Mouse (Mus musculus) E14TG2a.4 (cell line): Measurements from ENCODE around the gene Wdcp.
A peak's percentile ranks its signal among the peaks of the same experiment; 100 is the strongest.

Experiments used
- H3K27me3 ChIP-seq: 2 replicates; pipeline ENCODE4 v1.6.1; 2014; ENCODE audit warnings: low read length, control low read depth; ENCODE audit not compliant: insufficient read depth
- H3K36me3 ChIP-seq: 2 replicates; pipeline ENCODE4 v1.6.1; 2014; ENCODE audit warnings: low read length, control low read depth; ENCODE audit not compliant: insufficient read depth
- H3K4me1 ChIP-seq: replicated peaks from 2 replicates; pipeline ENCODE4 v1.6.1; 2014; ENCODE audit warnings: low read depth, low read length, control low read depth
- H3K4me3 ChIP-seq: replicated peaks from 2 replicates; pipeline ENCODE4 v1.5.1; 2014; ENCODE audit warnings: mild to moderate bottlenecking, low read length
- H3K9me3 ChIP-seq: 2 replicates; pipeline ENCODE4 v1.6.1; 2014; ENCODE audit warnings: low read length, control low read depth
- CTCF ChIP-seq: conservative IDR thresholded peaks from 2 replicates; pipeline ENCODE4 v1.5.1; 2014; ENCODE audit warnings: low read length
- NANOG ChIP-seq: IDR thresholded peaks from 2 replicates; pipeline ENCODE4 v1.6.1; 2014; ENCODE audit warnings: borderline replicate concordance, low read length, mixed read lengths
- POU5F1 ChIP-seq: IDR thresholded peaks from 2 replicates; pipeline ENCODE4 v1.6.1; 2014; ENCODE audit warnings: low read length, borderline replicate concordance

Wdcp gene

GRCm38 (mm10) chr12:4827256-4827655 is 15.8 kb upstream of the Wdcp start:
- Histone ChIP-seq H3K9me3 (no peaks in the 10 kb centered on the region), H3K36me3 (peaks cover 82% of the 10 kb centered on the region), H3K27me3 (no peaks in the 10 kb centered on the region), H3K4me3 (no peak overlapping the region), H3K4me1 (peaks cover 24% of the 10 kb centered on the region)
- TF ChIP-seq NANOG (no peak), POU5F1 (no peak), CTCF (no peak)

GRCm38 (mm10) chr12:4836959-4837358 is 6.1 kb upstream of the Wdcp start:
- TF ChIP-seq POU5F1 (no peak), NANOG (no peak), CTCF (no peak)
- H3K4me3 ChIP-seq = no peak overlapping the region
- peaks cover 32% of the 10 kb centered on the region for H3K27me3 ChIP-seq
- H3K4me1 ChIP-seq = peaks cover 18% of the 10 kb centered on the region
- H3K36me3 ChIP-seq = peaks cover 31% of the 10 kb centered on the region
- no peaks in the 10 kb centered on the region for H3K9me3 ChIP-seq

GRCm38 (mm10) chr12:4840010-4840409 is 3.1 kb upstream of the Wdcp start:
- Histone ChIP-seq H3K4me3 (peak overlapping the region; percentile 93), H3K27me3 (peaks cover 42% of the 10 kb centered on the region), H3K36me3 (peaks cover 10% of the 10 kb centered on the region), H3K9me3 (no peaks in the 10 kb centered on the region), H3K4me1 (peaks cover 41% of the 10 kb centered on the region)
- TF ChIP-seq CTCF = no peak
- no peak for TF ChIP-seq NANOG
- no peak for TF ChIP-seq POU5F1

- H3K36me3 ChIP-seq = peaks cover 10% of the 10 kb centered on the region
Measured at GRCm38 (mm10) chr12:4840741-4841140, 2.4 kb upstream of the Wdcp start.

GRCm38 (mm10) chr12:4841392-4841887 is 1.7 kb upstream of the Wdcp start, which contains the start of gene Fkbp1b:
Fkbp1b (minus strand) TSS chr12:4841591.
- Histone ChIP-seq H3K4me1 (peaks cover 44% of the 10 kb centered on the region), H3K36me3 (peaks cover 16% of the 10 kb centered on the region), H3K27me3 (peaks cover 42% of the 10 kb centered on the region), H3K4me3 (peak within 1 kb of the TSS; percentile 93), H3K9me3 (no peaks in the 10 kb centered on the region)
- no peak for TF ChIP-seq POU5F1
- TF ChIP-seq NANOG = no peak
- no peak for TF ChIP-seq CTCF

More at GRCm38 (mm10) chr12:4840741-4841140, 2.4 kb upstream of the Wdcp start:
- Histone ChIP-seq H3K4me3 (peak overlapping the region; percentile 93), H3K4me1 (peaks cover 44% of the 10 kb centered on the region), H3K27me3 (peaks cover 42% of the 10 kb centered on the region), H3K9me3 (no peaks in the 10 kb centered on the region)
- TF ChIP-seq NANOG (no peak), CTCF (no peak), POU5F1 (no peak)

- TF ChIP-seq CTCF (no peak), POU5F1 (no peak), NANOG (no peak)
Measured at GRCm38 (mm10) chr12:4842456-4842855, 647 bp upstream of the Wdcp start.

GRCm38 (mm10) chr12:4843741-4844140 is 638 bp downstream of the Wdcp start:
- Histone ChIP-seq H3K9me3 (no peaks in the 10 kb centered on the region), H3K36me3 (peaks cover 20% of the 10 kb centered on the region), H3K4me3 (peak overlapping the region; percentile 93), H3K27me3 (peaks cover 39% of the 10 kb centered on the region), H3K4me1 (peaks cover 44% of the 10 kb centered on the region)
- TF ChIP-seq CTCF = no peak
- TF ChIP-seq POU5F1 = no peak
- no peak for TF ChIP-seq NANOG

More at GRCm38 (mm10) chr12:4842456-4842855, 647 bp upstream of the Wdcp start:
- peaks cover 42% of the 10 kb centered on the region for H3K27me3 ChIP-seq
- H3K36me3 ChIP-seq = peaks cover 18% of the 10 kb centered on the region; the same call in 1 of the 2 replicates
- peaks cover 44% of the 10 kb centered on the region for H3K4me1 ChIP-seq
- peak overlapping the region; percentile 93 for H3K4me3 ChIP-seq
- H3K9me3 ChIP-seq = no peaks in the 10 kb centered on the region

GRCm38 (mm10) chr12:4856160-4856559 is 13.1 kb downstream of the Wdcp start:
- Histone ChIP-seq H3K36me3 (peaks cover 49% of the 10 kb centered on the region), H3K4me1 (peaks cover 36% of the 10 kb centered on the region), H3K27me3 (no peaks in the 10 kb centered on the region), H3K9me3 (no peaks in the 10 kb centered on the region), H3K4me3 (no peak overlapping the region)
- TF ChIP-seq CTCF = peak; percentile 67
- TF ChIP-seq POU5F1 = no peak

GRCm38 (mm10) chr12:4856834-4857233 is 13.7 kb downstream of the Wdcp start:
- no peak overlapping the region for H3K4me3 ChIP-seq
- peaks cover 35% of the 10 kb centered on the region for H3K4me1 ChIP-seq
- no peaks in the 10 kb centered on the region for H3K27me3 ChIP-seq
- H3K9me3 ChIP-seq = no peaks in the 10 kb centered on the region
- TF ChIP-seq NANOG = no peak
- TF ChIP-seq CTCF = no peak
- TF ChIP-seq POU5F1 = no peak
- peaks cover 42% of the 10 kb centered on the region for H3K36me3 ChIP-seq
